Mouse (Mus musculus): ENCODE results near the gene Myb.

- TF ChIP-seq POLR2A (IDR thresholded peaks at IDR 0.05; ENCODE audit: insufficient read depth, low read depth, low read length): no peak
- no peak for TF ChIP-seq CTCF (IDR thresholded peaks at IDR 0.05; ENCODE audit: insufficient read depth, low read depth, low read length)
Measured at GRCm38 (mm10) chr10:21112689-21113088, 48.1 kb downstream of the Myb start.

Data from olfactory bulb, adult 2 months (tissue).